Mouse (Mus musculus) kidney, embryonic 16.5 days (tissue): ENCODE measurements around the gene Wnt11. TPM values are rescaled to one million over a fixed set of nuclear protein-coding genes. Genes with fewer than 3 reads are reported as not detected.

ENCODE experiments used
- ATAC-seq: fragments of 200-750 bp; cut with Nextera tagmentation; 2 replicates; pipeline ENCODE4 v1.8.0; 2017; ENCODE audit warnings: moderate TSS enrichment; ENCODE audit not compliant: low FRiP score, low TSS enrichment
- H3K27ac ChIP-seq: fragments of 300-500 bp; sonication (generic); 2 replicates; pipeline ENCODE4 v1.5.1; 2014; ENCODE audit warnings: low read length
- H3K27me3 ChIP-seq: fragments of 300-500 bp; sonication (generic); 2 replicates; pipeline ENCODE4 v1.6.1; 2014; ENCODE audit warnings: low read length, control low read depth, mixed read lengths; ENCODE audit not compliant: insufficient read depth
- H3K36me3 ChIP-seq: fragments of 300-500 bp; sonication (generic); 2 replicates; pipeline ENCODE4 v1.6.1; 2014; ENCODE audit warnings: low read length, control low read depth, mixed read lengths; ENCODE audit not compliant: insufficient read depth
- H3K4me1 ChIP-seq: fragments of 300-500 bp; sonication (generic); 2 replicates; pipeline ENCODE4 v1.6.1; 2014; ENCODE audit warnings: low read length, control low read depth, mixed read lengths; ENCODE audit not compliant: insufficient read depth
- H3K4me2 ChIP-seq: fragments of 300-500 bp; sonication (generic); replicated peaks from 2 replicates; pipeline ENCODE4 v1.6.1; 2014; ENCODE audit warnings: low read depth, low read length
- H3K4me3 ChIP-seq: fragments of 300-500 bp; sonication (generic); 2 replicates; pipeline ENCODE4 v1.5.1; 2014; ENCODE audit warnings: mild to moderate bottlenecking, low read length
- H3K9ac ChIP-seq: fragments of 300-500 bp; sonication (generic); replicated peaks from 2 replicates; pipeline ENCODE4 v1.6.1; 2014; ENCODE audit warnings: low read length
- H3K9me3 ChIP-seq: fragments of 300-500 bp; sonication (generic); 2 replicates; pipeline ENCODE4 v1.6.1; 2016; ENCODE audit warnings: low read length, control low read depth
- WGBS: fragments of 180-500 bp; shearing (Covaris S2); extraction: QIAGEN DNeasy Blood & Tissue Kit; methylation state at CpG from one replicate; pipeline ENCODE4 v1.1.7; 2014; 5-methylcytosine and 5-hydroxymethylcytosine counted together
- polyA plus RNA-seq: library from polyadenylated mRNA; unstranded; fragments of >200 nt; fragmentation: Nextera tagmentation; extraction: Ambion mirVana; gene quantifications from 2 replicates; pipeline ENCODE4 v1.2.1, GENCODE M21; 2015

Wnt11 gene
- polyA plus RNA-seq, 1 experiment from 2014 or later, result 33.3 TPM

DNA sequence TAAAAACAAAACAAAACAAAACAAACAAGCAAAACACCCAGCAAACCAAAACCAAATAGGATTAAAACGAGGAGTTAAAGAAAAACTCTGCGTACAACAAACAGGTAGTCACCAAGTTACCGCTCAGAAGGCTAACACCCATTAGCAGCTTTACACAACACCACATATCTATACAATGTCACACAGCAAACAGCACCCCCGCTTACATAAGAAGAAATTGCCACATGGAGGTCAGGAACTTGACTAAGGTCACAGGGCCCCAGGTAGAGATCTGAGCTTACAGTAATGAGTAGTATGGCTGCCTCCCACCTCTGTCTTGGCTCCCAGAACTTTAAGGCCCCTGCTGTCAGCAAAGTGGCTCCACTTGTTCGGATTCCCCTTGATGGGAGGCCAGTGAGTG lies 59.4 kb downstream of the Wnt11 start:
- H3K27me3 ChIP-seq, result no peaks in the 10 kb centered on the region
- no peak overlapping the region for H3K9ac ChIP-seq
- peaks cover 48% of the 10 kb centered on the region for H3K4me1 ChIP-seq
- H3K9me3 ChIP-seq, result no peaks in the 10 kb centered on the region
- H3K4me3 ChIP-seq, result no peak overlapping the region
- WGBS, result 78% methylated on average over 5 of the region's 5 CpGs
- peak overlapping the region; percentile 90 for H3K27ac ChIP-seq
- no peaks in the 10 kb centered on the region for H3K36me3 ChIP-seq
- H3K4me2 ChIP-seq, result 0 out of 2 replicates have a peak overlapping the region, but pooled peaks have one; percentile 3
- ATAC-seq, result no peak

DNA sequence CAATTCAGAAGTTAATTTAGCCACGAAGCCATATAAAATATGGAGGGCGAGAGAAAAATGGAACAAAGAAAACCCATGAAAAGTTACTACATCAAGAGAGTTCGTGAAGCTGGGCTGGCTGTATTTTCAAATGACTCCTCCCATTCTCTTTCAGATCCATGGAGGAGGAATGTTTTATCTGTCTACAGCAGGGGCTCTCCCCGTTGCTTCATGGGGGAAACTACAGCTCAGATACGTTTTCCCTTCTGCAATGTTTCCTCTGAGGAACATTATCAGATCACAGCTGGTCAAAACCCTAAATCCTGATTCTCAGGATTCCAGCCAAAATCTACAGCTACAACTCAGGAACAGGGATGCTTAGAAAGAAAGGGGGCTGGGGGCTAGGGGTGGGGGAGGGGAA lies 59.9 kb downstream of the Wnt11 start:
- Histone ChIP-seq H3K4me2 (no peak overlapping the region; the same call in 1 of the 2 replicates), H3K27me3 (no peaks in the 10 kb centered on the region), H3K27ac (peak overlapping the region; percentile 90), H3K4me3 (no peak overlapping the region), H3K9me3 (no peaks in the 10 kb centered on the region), H3K36me3 (no peaks in the 10 kb centered on the region), H3K9ac (peak overlapping the region; percentile 2; the same call in 1 of the 2 replicates), H3K4me1 (peaks cover 52% of the 10 kb centered on the region)
- WGBS, result 44% methylated on average over 5 of the region's 5 CpGs
- no peak for ATAC-seq

DNA sequence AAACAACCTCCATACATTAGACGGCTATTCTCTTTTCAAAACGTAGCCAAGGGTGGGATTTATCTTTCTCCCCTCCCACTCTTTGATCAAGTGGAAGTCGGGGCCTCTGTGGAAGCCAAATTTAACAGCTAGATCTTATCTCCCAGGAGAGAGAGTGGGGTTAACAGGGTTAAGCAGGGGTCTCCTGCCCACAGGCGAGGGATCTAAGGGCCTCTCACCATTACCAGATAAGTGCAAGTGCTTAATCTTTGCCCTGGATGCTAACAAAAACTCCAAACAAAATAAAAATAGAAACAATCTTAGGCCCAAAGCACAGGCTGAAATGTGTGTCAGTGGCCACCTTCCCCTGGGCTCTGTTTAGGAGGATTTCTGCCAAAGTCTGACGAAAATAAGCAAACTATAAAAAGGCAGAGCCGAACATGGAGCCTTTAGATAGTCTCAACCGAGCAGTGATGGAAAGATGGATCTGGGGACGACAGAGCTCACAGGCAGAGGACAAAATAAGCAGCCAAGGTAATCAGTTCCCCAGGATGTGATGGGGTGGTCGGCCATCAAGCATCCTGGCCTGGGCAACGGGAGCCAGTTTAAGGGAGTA lies 60.7 kb downstream of the Wnt11 start:
- Histone ChIP-seq H3K27me3 (no peaks in the 10 kb centered on the region), H3K27ac (peak overlapping the region; percentile 90), H3K36me3 (no peaks in the 10 kb centered on the region), H3K4me3 (no peak overlapping the region), H3K4me1 (peaks cover 57% of the 10 kb centered on the region), H3K9me3 (no peaks in the 10 kb centered on the region), H3K9ac (0 out of 2 replicates have a peak overlapping the region, but pooled peaks have one; percentile 14), H3K4me2 (no peak overlapping the region; the same call in 1 of the 2 replicates)
- 21% methylated on average over 10 of the region's 10 CpGs for whole genome bisulfite sequencing
- ATAC-seq, result 0 out of 2 replicates have a peak, but pooled peaks have one; percentile 46

DNA sequence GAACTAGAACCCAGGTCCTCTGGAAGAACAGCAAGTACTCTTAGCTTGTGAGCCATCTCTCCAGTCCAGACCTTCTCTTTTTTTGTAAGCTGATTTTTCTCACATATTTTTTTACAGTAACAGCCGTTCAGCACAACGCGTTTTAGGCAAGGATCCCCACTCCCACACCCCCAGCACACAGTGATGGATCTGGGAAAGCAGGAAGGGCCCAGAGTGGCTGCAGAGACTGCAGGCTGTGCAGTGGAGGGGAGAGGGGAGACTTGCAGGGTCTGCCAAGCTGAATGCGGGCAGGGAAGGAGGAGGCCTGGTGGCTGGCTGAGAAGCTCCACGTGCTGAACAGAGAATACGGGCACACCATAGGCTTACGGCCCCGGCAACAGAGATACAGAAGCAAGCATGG lies 62.4 kb downstream of the Wnt11 start:
- Histone ChIP-seq H3K4me3 (no peak overlapping the region), H3K4me2 (no peak overlapping the region), H3K9ac (no peak overlapping the region), H3K27ac (no peak overlapping the region), H3K27me3 (no peaks in the 10 kb centered on the region), H3K36me3 (no peaks in the 10 kb centered on the region), H3K9me3 (0 out of 2 replicates have a peak, but pooled peaks cover 3% of the 10 kb centered on the region), H3K4me1 (peaks cover 54% of the 10 kb centered on the region)
- ATAC-seq, result no peak
- WGBS, result 92% methylated on average over 8 of the region's 8 CpGs

DNA sequence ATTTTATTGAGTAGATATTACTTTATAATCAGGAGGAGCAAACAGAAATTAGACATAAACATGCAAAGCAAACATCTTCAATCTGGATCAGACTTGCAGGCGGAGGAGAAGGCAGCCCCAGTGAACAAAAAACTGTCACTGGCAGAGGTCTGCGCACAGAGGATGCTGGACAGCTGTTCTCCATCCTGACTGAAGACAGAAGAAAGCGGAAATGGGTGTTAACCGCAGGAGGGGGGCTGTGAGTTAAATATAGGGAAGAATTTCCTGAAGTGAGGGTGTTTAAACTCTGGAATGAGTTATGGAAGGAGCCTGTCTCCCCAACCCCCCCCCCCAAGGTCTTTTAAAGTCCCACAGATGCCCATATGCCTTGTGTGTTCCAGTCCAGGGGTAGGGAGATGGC lies 64.9 kb downstream of the Wnt11 start:
- 0 out of 2 replicates have a peak, but pooled peaks cover 3% of the 10 kb centered on the region for H3K9me3 ChIP-seq
- H3K36me3 ChIP-seq, result no peaks in the 10 kb centered on the region
- H3K4me3 ChIP-seq, result no peak overlapping the region
- peak overlapping the region; percentile 81 for H3K27ac ChIP-seq
- no peak overlapping the region for H3K4me2 ChIP-seq
- ATAC-seq, result peak; percentile 65
- no peaks in the 10 kb centered on the region for H3K27me3 ChIP-seq
- 29% methylated on average over 4 of the region's 4 CpGs for whole genome bisulfite sequencing
- H3K4me1 ChIP-seq, result peaks cover 53% of the 10 kb centered on the region
- H3K9ac ChIP-seq, result no peak overlapping the region

DNA sequence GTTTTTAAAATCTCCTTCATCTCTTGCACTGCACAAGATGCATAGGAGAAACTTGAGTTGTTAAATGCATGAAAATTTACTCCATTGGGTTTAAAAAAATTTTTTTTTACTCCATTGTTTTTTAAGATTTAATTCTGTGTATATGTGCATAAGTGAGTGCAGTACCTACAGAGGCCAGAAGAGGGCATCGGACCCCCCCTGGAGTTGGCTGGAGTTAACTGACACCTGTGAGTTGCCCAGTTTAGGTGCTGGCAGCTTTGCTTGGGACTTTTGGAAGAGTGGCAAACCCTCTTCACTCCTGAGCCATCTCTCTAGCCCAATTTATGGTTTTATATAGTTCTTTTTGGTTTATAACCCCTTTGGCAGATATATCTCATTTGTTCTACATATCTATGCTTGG lies 66.2 kb downstream of the Wnt11 start:
- WGBS, result 100% methylated on average over 1 of the region's 1 CpGs
- Histone ChIP-seq H3K4me3 (no peak overlapping the region), H3K36me3 (no peaks in the 10 kb centered on the region), H3K4me2 (no peak overlapping the region), H3K27ac (no peak overlapping the region), H3K4me1 (peaks cover 42% of the 10 kb centered on the region), H3K9ac (no peak overlapping the region), H3K9me3 (0 out of 2 replicates have a peak, but pooled peaks cover 3% of the 10 kb centered on the region), H3K27me3 (no peaks in the 10 kb centered on the region)
- ATAC-seq, result no peak

DNA sequence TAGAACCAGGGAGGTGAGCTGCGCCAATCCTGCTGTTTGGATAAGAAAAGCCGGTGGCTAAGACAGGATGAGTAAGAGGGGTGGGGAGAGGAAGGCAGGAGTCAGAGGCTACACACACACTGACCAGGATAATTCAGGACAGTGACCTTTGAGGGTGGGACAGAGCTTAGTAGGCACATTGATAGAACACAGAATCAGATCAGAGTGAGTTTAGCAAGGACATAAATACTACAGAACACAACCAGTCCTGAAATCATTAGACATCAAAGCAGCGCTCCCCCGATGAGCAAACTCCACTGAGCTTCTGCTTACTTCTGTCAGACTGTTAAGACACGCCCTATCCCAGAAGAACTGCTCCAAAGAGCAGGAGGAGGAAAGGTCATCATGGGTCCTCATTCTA lies 69.0 kb downstream of the Wnt11 start:
- H3K27ac ChIP-seq, result no peak overlapping the region

More for the DNA sequence above, 69.0 kb downstream of the Wnt11 start:
- H3K9ac ChIP-seq, result no peak overlapping the region
- WGBS, result 31% methylated on average over 5 of the region's 5 CpGs
- no peak overlapping the region for H3K4me3 ChIP-seq
- no peaks in the 10 kb centered on the region for H3K36me3 ChIP-seq
- H3K4me1 ChIP-seq, result peaks cover 32% of the 10 kb centered on the region
- no peak for ATAC-seq
- H3K27me3 ChIP-seq, result no peaks in the 10 kb centered on the region
- H3K4me2 ChIP-seq, result no peak overlapping the region
- H3K9me3 ChIP-seq, result 0 out of 2 replicates have a peak, but pooled peaks cover 3% of the 10 kb centered on the region

Other genes with a start within 250 kb of the Wnt11 start
- gene Emsy, start 178.3 kb upstream of the Wnt11 start, polyA plus RNA-seq, result 29.1 and 39.4 TPM in 2 replicates
- gene Thap12, start 132.0 kb upstream of the Wnt11 start, polyA plus RNA-seq, result 53.7 and 54.4 TPM in 2 replicates